Mouse (Mus musculus): ENCODE results near the gene Podxl2. TPM values are rescaled to one million over a fixed set of nuclear protein-coding genes. Genes with fewer than 3 reads are reported as not detected.

Gene Podxl2
- polyA plus RNA-seq, 1 experiment from 2014 or later = 520 TPM

GRCm38 (mm10) chr6:88885644-88886416, 11.0 kb upstream of the Podxl2 start:
- no peak overlapping the region for H3K4me3 ChIP-seq (replicated peaks)
- no peak overlapping the region for H3K4me2 ChIP-seq (replicated peaks)
- ATAC-seq = 0 out of 2 replicates have a peak, but pooled peaks have one; percentile 10
- H3K4me1 ChIP-seq (replicated peaks) = peaks cover 14% of the 10 kb centered on the region
- no peaks in the 10 kb centered on the region for H3K27me3 ChIP-seq
- H3K9ac ChIP-seq (replicated peaks) = no peak overlapping the region
- H3K36me3 ChIP-seq = peaks cover 75% of the 10 kb centered on the region
- H3K27ac ChIP-seq = peak overlapping the region; percentile 57
- no peaks in the 10 kb centered on the region for H3K9me3 ChIP-seq
- WGBS = 83% methylated on average over 12 of the region's 12 CpGs

- ATAC-seq = no peak
- Histone ChIP-seq H3K4me2 (replicated peaks) (no peak overlapping the region), H3K9ac (replicated peaks) (no peak overlapping the region), H3K4me1 (replicated peaks) (peaks cover 14% of the 10 kb centered on the region), H3K9me3 (no peaks in the 10 kb centered on the region), H3K4me3 (replicated peaks) (no peak overlapping the region), H3K27ac (no peak overlapping the region), H3K36me3 (peaks cover 64% of the 10 kb centered on the region), H3K27me3 (no peaks in the 10 kb centered on the region)
- WGBS = 98% methylated on average over 17 of the region's 17 CpGs
These were observed 9.8 kb upstream of the Podxl2 start for GRCm38 (mm10) chr6:88884690-88885089.

GRCm38 (mm10) chr6:88884195-88884594, 9.4 kb upstream of the Podxl2 start:
- Histone ChIP-seq H3K9ac (replicated peaks) (no peak overlapping the region), H3K27me3 (no peaks in the 10 kb centered on the region), H3K9me3 (no peaks in the 10 kb centered on the region), H3K4me1 (replicated peaks) (peaks cover 14% of the 10 kb centered on the region), H3K36me3 (peaks cover 59% of the 10 kb centered on the region), H3K4me2 (replicated peaks) (no peak overlapping the region), H3K27ac (no peak overlapping the region), H3K4me3 (replicated peaks) (no peak overlapping the region)
- ATAC-seq = no peak
- WGBS = 96% methylated on average over 10 of the region's 10 CpGs

GRCm38 (mm10) chr6:88881334-88881733, 6.5 kb upstream of the Podxl2 start:
- peak; percentile 56; the same call in 1 of the 2 replicates for ATAC-seq
- no peak overlapping the region for H3K9ac ChIP-seq (replicated peaks)
- peaks cover 31% of the 10 kb centered on the region for H3K36me3 ChIP-seq
- WGBS = 49% methylated on average over 7 of the region's 7 CpGs
- H3K4me3 ChIP-seq (replicated peaks) = no peak overlapping the region
- peaks cover 8% of the 10 kb centered on the region for H3K4me1 ChIP-seq (replicated peaks)
- H3K27me3 ChIP-seq = no peaks in the 10 kb centered on the region
- H3K4me2 ChIP-seq (replicated peaks) = no peak overlapping the region
- H3K27ac ChIP-seq = peak overlapping the region; percentile 51
- H3K9me3 ChIP-seq = no peaks in the 10 kb centered on the region

- H3K4me1 ChIP-seq (replicated peaks) = peaks cover 7% of the 10 kb centered on the region
- H3K9ac ChIP-seq (replicated peaks) = no peak overlapping the region
- H3K27ac ChIP-seq = no peak overlapping the region
- H3K9me3 ChIP-seq = no peaks in the 10 kb centered on the region
- peaks cover 5% of the 10 kb centered on the region; the same call in 1 of the 2 replicates for H3K27me3 ChIP-seq
- H3K4me2 ChIP-seq (replicated peaks) = no peak overlapping the region
- WGBS = 70% methylated on average over 4 of the region's 4 CpGs
- H3K36me3 ChIP-seq = peaks cover 12% of the 10 kb centered on the region
- no peak overlapping the region for H3K4me3 ChIP-seq (replicated peaks)
- ATAC-seq = no peak
These were observed 4.6 kb upstream of the Podxl2 start for GRCm38 (mm10) chr6:88879471-88879870.

- peak overlapping the region; percentile 93 for H3K27ac ChIP-seq
- H3K4me3 ChIP-seq (replicated peaks) = peak overlapping the region; percentile 96
- peak overlapping the region; percentile 98 for H3K9ac ChIP-seq (replicated peaks)
- peaks cover 5% of the 10 kb centered on the region; the same call in 1 of the 2 replicates for H3K27me3 ChIP-seq
- H3K9me3 ChIP-seq = no peaks in the 10 kb centered on the region
- peaks cover 48% of the 10 kb centered on the region for H3K4me1 ChIP-seq (replicated peaks)
- WGBS = 2% methylated on average over 68 of the region's 74 CpGs
- peak overlapping the region; percentile 94 for H3K4me2 ChIP-seq (replicated peaks)
- no peaks in the 10 kb centered on the region for H3K36me3 ChIP-seq
- peak; percentile 66 for ATAC-seq
These were observed 628 bp downstream of the Podxl2 start for GRCm38 (mm10) chr6:88873965-88874867.

- Histone ChIP-seq H3K9me3 (no peaks in the 10 kb centered on the region), H3K27me3 (peaks cover 5% of the 10 kb centered on the region; the same call in 1 of the 2 replicates), H3K4me3 (replicated peaks) (peak overlapping the region; percentile 96), H3K9ac (replicated peaks) (peak overlapping the region; percentile 98), H3K4me1 (replicated peaks) (peaks cover 49% of the 10 kb centered on the region), H3K27ac (peak overlapping the region; percentile 93), H3K4me2 (replicated peaks) (peak overlapping the region; percentile 94), H3K36me3 (no peaks in the 10 kb centered on the region)
- 9% methylated on average over 7 of the region's 7 CpGs for WGBS
- ATAC-seq = peak; percentile 54
These were observed 2.0 kb downstream of the Podxl2 start for GRCm38 (mm10) chr6:88872811-88873210.

- WGBS = 26% methylated on average over 8 of the region's 8 CpGs
- Histone ChIP-seq H3K27ac (peak overlapping the region; percentile 93), H3K36me3 (peaks cover 8% of the 10 kb centered on the region; the same call in 1 of the 2 replicates), H3K9me3 (no peaks in the 10 kb centered on the region), H3K4me3 (replicated peaks) (peak overlapping the region; percentile 96), H3K4me2 (replicated peaks) (peak overlapping the region; percentile 94), H3K27me3 (peaks cover 5% of the 10 kb centered on the region; the same call in 1 of the 2 replicates), H3K4me1 (replicated peaks) (peaks cover 58% of the 10 kb centered on the region), H3K9ac (replicated peaks) (0 out of 2 replicates have a peak overlapping the region, but pooled peaks have one; percentile 19)
- no peak for ATAC-seq
These were observed 3.3 kb downstream of the Podxl2 start for GRCm38 (mm10) chr6:88871546-88871945.

- Histone ChIP-seq H3K36me3 (peaks cover 14% of the 10 kb centered on the region; the same call in 1 of the 2 replicates), H3K4me3 (replicated peaks) (no peak overlapping the region), H3K9me3 (no peaks in the 10 kb centered on the region), H3K27me3 (no peaks in the 10 kb centered on the region), H3K27ac (peak overlapping the region; percentile 93), H3K4me2 (replicated peaks) (no peak overlapping the region), H3K9ac (replicated peaks) (no peak overlapping the region), H3K4me1 (replicated peaks) (peaks cover 64% of the 10 kb centered on the region)
- 58% methylated on average over 4 of the region's 4 CpGs for WGBS
- no peak for ATAC-seq
These were observed 4.2 kb downstream of the Podxl2 start for GRCm38 (mm10) chr6:88870594-88870993.

- H3K36me3 ChIP-seq = peaks cover 25% of the 10 kb centered on the region
- H3K4me3 ChIP-seq (replicated peaks) = no peak overlapping the region
- ATAC-seq = no peak
These were observed 5.4 kb downstream of the Podxl2 start for GRCm38 (mm10) chr6:88869459-88869858.

GRCm38 (mm10) chr6:88865704-88866103, 9.1 kb downstream of the Podxl2 start:
- no peak overlapping the region for H3K27ac ChIP-seq
- no peaks in the 10 kb centered on the region for H3K27me3 ChIP-seq
- peaks cover 31% of the 10 kb centered on the region for H3K4me1 ChIP-seq (replicated peaks)
- WGBS = 78% methylated on average over 7 of the region's 7 CpGs
- H3K9me3 ChIP-seq = no peaks in the 10 kb centered on the region
- no peak overlapping the region for H3K4me3 ChIP-seq (replicated peaks)
- H3K4me2 ChIP-seq (replicated peaks) = no peak overlapping the region
- peaks cover 61% of the 10 kb centered on the region for H3K36me3 ChIP-seq
- no peak for ATAC-seq
- no peak overlapping the region for H3K9ac ChIP-seq (replicated peaks)

More at GRCm38 (mm10) chr6:88869459-88869858, 5.4 kb downstream of the Podxl2 start:
- Histone ChIP-seq H3K27me3 (no peaks in the 10 kb centered on the region), H3K9ac (replicated peaks) (no peak overlapping the region), H3K4me1 (replicated peaks) (peaks cover 64% of the 10 kb centered on the region), H3K27ac (no peak overlapping the region), H3K4me2 (replicated peaks) (no peak overlapping the region), H3K9me3 (no peaks in the 10 kb centered on the region)
- 90% methylated on average over 7 of the region's 7 CpGs for WGBS

Data from midbrain, embryonic 13.5 days (tissue).